Mouse (Mus musculus) olfactory bulb, adult 2 months (tissue): ENCODE measurements around the gene Il4ra.

Source experiments
- CTCF ChIP-seq: fragments of 200-500 bp; IDR thresholded peaks from 2 replicates; pipeline ENCODE4 v1.5.1; 2012; ENCODE audit warnings: low read depth, mild to moderate bottlenecking, low read length, moderate library complexity; ENCODE audit not compliant: insufficient read depth
- POLR2A ChIP-seq: fragments of 200-500 bp; IDR thresholded peaks from 2 replicates; pipeline ENCODE4 v1.6.1; 2012; ENCODE audit warnings: mild to moderate bottlenecking, low read depth, low read length, moderate library complexity; ENCODE audit not compliant: insufficient read depth

DNA sequence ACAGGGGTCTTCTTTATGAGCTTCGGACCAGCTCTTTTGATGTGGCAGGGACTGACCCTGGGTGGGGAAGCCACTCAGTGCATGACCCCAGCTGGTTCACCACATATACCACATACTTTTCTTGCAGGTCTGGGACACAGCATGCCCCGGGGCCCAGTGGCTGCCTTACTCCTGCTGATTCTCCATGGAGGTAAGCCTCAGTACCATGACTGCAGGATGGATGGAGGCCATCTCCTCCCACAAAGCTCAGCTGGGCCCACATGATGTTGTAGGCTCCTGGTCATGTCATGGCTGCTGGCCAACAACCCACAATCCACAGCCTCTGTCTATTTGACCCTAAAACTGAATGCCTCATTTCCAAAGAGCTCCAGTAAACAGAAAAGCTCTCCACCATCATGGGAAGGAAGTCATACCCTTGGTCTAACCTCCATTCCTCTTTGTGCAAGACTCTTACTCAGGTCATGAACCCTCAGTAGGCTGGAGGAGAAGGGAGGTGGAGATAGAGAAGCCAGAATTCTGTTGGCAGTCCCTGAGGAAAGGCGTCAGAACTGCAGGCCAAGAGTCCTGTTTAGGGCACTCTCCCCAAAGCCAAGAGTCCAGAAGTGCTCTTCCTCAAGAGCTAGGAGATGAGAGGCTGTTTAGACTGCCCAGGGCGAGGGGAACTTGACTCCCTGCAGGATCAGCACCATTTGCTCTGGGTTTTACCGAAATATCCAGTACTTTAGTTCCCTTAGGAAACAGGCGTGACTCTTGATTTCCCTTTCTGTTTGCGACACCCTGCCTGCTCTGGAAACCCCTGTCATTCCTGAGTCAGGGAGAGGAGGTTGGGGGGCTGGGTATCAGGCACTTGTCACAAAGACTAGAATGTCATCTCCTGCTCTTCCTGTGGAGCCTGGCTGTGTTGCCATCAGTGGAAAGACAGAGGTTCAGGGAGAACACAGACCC lies 71.1 kb downstream of the Il4ra start:
- TF ChIP-seq CTCF, result no peak
- TF ChIP-seq POLR2A, result no peak
